Mouse (Mus musculus) telencephalon, adult 2 months (tissue): ENCODE measurements around the gene Bcl7a.

Source experiments
- DNase-seq: peaks from one replicate; pipeline ENCODE4 v3.0.0-alpha.2; 2011; ENCODE audit warnings: low read depth, low spot score

Gene Bcl7a

GRCm38 (mm10) chr5:123416149-123416548 is 72.5 kb downstream of the Bcl7a start:
- no peak for DNase-seq

GRCm38 (mm10) chr5:123416566-123417518 is 73.2 kb downstream of the Bcl7a start:
- DNase-seq, result no peak

- DNase-seq, result peak; percentile 71
Observed at GRCm38 (mm10) chr5:123423885-123424284, 80.3 kb downstream of the Bcl7a start.
